Mouse (Mus musculus) small intestine, adult 2 months (tissue): ENCODE measurements around the gene Cd6.

Experiments
- CTCF ChIP-seq: fragments of 200-500 bp; IDR thresholded peaks from 2 replicates; pipeline ENCODE4 v1.5.1; 2012; ENCODE audit warnings: low read depth, mild to moderate bottlenecking, control low read depth, inconsistent platforms, low read length, moderate library complexity, mixed read lengths; ENCODE audit not compliant: insufficient replicate concordance, insufficient read length; ENCODE audit errors: extremely low read depth
- POLR2A ChIP-seq: fragments of 200-500 bp; IDR thresholded peaks from 2 replicates; pipeline ENCODE4 v1.6.1; 2012; ENCODE audit warnings: low read depth, mild to moderate bottlenecking, control low read depth, inconsistent platforms, low read length, moderate library complexity

GRCm38 (mm10) chr19:10801070-10801469 is 28.8 kb downstream of the Cd6 start:
- TF ChIP-seq POLR2A (no peak), CTCF (no peak)
